Mouse (Mus musculus): Measurements from ENCODE around the gene Mamstr. TPM values are rescaled to one million over a fixed set of nuclear protein-coding genes. Genes with fewer than 3 reads are reported as not detected.

Gene Mamstr
- total RNA-seq, 2 experiments from 2014 or later: 1.2 to 2.2 TPM

GRCm38 (mm10) chr7:45681046-45681736, 41.4 kb downstream of the Mamstr start:
- DNase-seq (ENCODE audit: extremely low spot score in 1 of 2, low spot score in 2 of 2): no peak
- intact Hi-C loops (cut with DNase I): loop anchor here (5.0 to 10.0 kb wide), 3 partner anchors 39 to 206 kb away; partner anchors contain the start of gene Rasip1

- DNase-seq (ENCODE audit: extremely low spot score in 1 of 2, low spot score in 2 of 2): peak; percentile 80 to 92
- intact Hi-C loops (cut with DNase I): loop anchor here (5.0 to 10.0 kb wide), 3 partner anchors 40 to 208 kb away; partner anchors contain the start of gene Rasip1
Observed at GRCm38 (mm10) chr7:45682144-45683126, 42.7 kb downstream of the Mamstr start.

DNA sequence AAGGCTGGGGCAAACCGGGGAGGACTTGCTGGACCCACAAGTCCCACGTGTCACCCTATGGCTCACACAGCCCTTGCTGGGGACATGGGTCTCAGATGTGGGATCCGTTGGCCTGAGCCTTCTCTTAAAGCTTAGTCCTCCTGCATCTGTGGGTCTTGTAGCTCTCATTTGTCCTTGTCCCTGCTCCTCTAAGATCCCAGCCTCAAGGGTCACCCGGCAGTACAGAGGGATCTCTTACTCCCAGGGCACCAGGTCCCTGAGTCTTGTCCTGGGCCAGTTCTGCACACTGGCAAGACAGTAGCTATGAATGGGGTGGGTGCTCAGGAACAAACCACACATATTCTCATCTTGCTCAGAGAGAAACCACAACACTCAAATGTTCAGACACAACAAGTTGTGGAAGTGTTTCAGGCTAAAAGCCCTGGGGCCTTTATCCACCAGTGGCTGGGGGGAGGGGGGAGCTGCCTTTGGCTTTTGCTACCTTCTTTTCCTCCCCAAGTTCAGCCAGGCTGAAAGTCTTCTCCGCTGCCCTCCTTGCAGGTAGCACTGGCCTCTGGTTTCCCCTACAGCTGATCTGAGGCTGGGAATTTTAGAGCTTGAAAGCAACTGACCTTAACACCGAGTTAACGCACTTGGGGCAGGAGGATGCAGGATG, 43.7 kb downstream of the Mamstr start, which contains the start of gene Ntn5:
Gene Ntn5, plus strand, starts transcription at position 627 of the 655 bp plus-strand sequence.
- no peak for DNase-seq (ENCODE audit: extremely low spot score in 1 of 2, low spot score in 2 of 2)
- intact Hi-C loops (cut with DNase I): loop anchor here (5.0 to 10.0 kb wide), 3 partner anchors 41 to 209 kb away; partner anchors contain the start of gene Rasip1

DNA sequence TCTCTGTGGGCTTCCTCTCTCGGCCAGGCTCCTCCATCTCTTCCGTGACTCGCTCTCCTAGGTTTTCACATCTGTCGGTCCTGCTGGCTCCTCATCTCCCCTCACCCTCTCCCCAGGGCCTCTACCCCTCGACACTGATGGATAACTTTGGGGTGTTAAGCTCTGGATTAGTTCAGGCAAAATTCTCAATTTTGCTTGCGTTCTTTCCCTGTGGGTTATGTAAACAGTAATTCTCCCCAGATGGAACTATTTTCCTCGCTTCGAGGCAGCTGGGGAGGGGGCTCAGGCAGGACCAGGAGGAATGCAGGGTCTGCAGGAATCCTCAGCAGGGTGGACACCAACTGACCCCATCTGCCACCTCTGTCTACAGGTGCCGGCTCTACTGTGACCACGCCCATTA, 46.0 kb downstream of the Mamstr start:
- DNase-seq (ENCODE audit: extremely low spot score in 1 of 2, low spot score in 2 of 2): no peak
- intact Hi-C loops (cut with DNase I): loop anchor here (10.0 kb wide), 1 partner anchor 211 kb away; no protein-coding TSS in a partner anchor

GRCm38 (mm10) chr7:45686841-45687240, 47.1 kb downstream of the Mamstr start:
- intact Hi-C loops (cut with DNase I): loop anchor here (10.0 kb wide), 1 partner anchor 212 kb away; no protein-coding TSS in a partner anchor
- DNase-seq (ENCODE audit: extremely low spot score in 1 of 2, low spot score in 2 of 2): no peak

- intact Hi-C loops (cut with DNase I): loop anchor here (10.0 kb wide), 1 partner anchor 214 kb away; no protein-coding TSS in a partner anchor
- DNase-seq (ENCODE audit: extremely low spot score in 1 of 2, low spot score in 2 of 2): no peak
Observed at GRCm38 (mm10) chr7:45689099-45689498, 49.3 kb downstream of the Mamstr start.

GRCm38 (mm10) chr7:45689800-45690199, 50.0 kb downstream of the Mamstr start:
- DNase-seq (ENCODE audit: extremely low spot score in 1 of 2, low spot score in 2 of 2): no peak
- intact Hi-C loops (cut with DNase I): loop anchor here (5.0 to 10.0 kb wide), 2 partner anchors 82 to 215 kb away; no protein-coding TSS in a partner anchor

DNA sequence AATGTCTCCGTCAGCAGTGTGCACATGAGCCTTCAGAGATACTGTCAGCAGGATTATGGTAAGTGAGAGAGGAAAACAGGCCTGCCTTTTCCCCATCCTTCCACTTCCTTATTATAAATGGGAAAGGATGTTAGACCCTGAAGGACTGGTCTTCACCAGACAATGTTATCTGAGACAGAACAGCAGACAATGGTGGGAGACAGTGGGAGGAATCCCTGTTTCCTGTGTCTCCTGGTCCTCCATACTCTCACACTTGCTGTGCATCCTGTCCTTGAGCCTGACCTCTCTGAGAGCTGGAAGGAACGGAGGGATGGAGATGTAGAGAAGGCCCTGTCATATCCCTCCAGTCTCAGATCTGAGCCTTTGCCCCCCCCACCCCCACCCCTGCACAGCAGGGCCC, 52.6 kb downstream of the Mamstr start:
- intact Hi-C loops (cut with DNase I): loop anchor here (5.0 kb wide), 1 partner anchor 85 kb away; no protein-coding TSS in a partner anchor
- no peak for DNase-seq (ENCODE audit: extremely low spot score in 1 of 2, low spot score in 2 of 2)

- intact Hi-C loops (cut with DNase I): loop anchor here (5.0 kb wide), 1 partner anchor 87 kb away; no protein-coding TSS in a partner anchor
- DNase-seq (ENCODE audit: extremely low spot score in 1 of 2, low spot score in 2 of 2): peak in 1 of 2 experiments; percentile 36
Observed at GRCm38 (mm10) chr7:45693921-45694591, 54.3 kb downstream of the Mamstr start, which contains the start of gene Sec1. TSS of gene Sec1 (minus strand) at chr7:45694402.

GRCm38 (mm10) chr7:45695098-45695497, 55.3 kb downstream of the Mamstr start:
- intact Hi-C loops (cut with DNase I): no loop called here
- DNase-seq (ENCODE audit: extremely low spot score in 1 of 2, low spot score in 2 of 2): no peak

Other genes starting within 250 kb of the Mamstr start
- 100 to 1,000 TPM; 352 to 384 TPM for gene Snrnp70, start 244.2 kb upstream of the Mamstr start, total RNA-seq (2021)
- gene Kcna7, start 234.3 kb upstream of the Mamstr start, total RNA-seq (2021): not detected
- gene Ntf5, start 226.3 kb upstream of the Mamstr start, total RNA-seq (2021): not detected
- not detected for gene Lhb, start 219.2 kb upstream of the Mamstr start, total RNA-seq (2021)
- 10 to 100 TPM; 16.9 to 17.3 TPM for gene Gys1, start 205.1 kb upstream of the Mamstr start, total RNA-seq (2021)
- gene Ruvbl2, start 201.9 kb upstream of the Mamstr start, total RNA-seq (2021): 10 to 100 TPM; 31.3 to 41.1 TPM
- gene Ftl1, start 180.1 kb upstream of the Mamstr start, total RNA-seq (2021): 100 to 1,000 TPM; 445 to 456 TPM
- 10 to 100 TPM; 86.0 to 93.8 TPM for gene Bax, start 173.1 kb upstream of the Mamstr start, total RNA-seq (2021)
- not detected for gene Tulp2, start 158.1 kb upstream of the Mamstr start, total RNA-seq (2021)
- gene Gm45808, start 153.2 kb upstream of the Mamstr start, total RNA-seq (2021): not detected
- 1 to 10 TPM; 3.0 to 3.1 TPM for gene Dhdh, start 151.2 kb upstream of the Mamstr start, total RNA-seq (2021)
- 100 to 1,000 TPM; 114 to 127 TPM for gene Nucb1, start 129.6 kb upstream of the Mamstr start, total RNA-seq (2021)
- 10 to 100 TPM; 25.5 to 28.5 TPM for gene Ppp1r15a, start 113.7 kb upstream of the Mamstr start, total RNA-seq (2021)
- 1 to 10 TPM; 1.3 to 2.7 TPM for gene Plekha4, start 113.6 kb upstream of the Mamstr start, total RNA-seq (2021)
- gene Hsd17b14, start 85.1 kb upstream of the Mamstr start, total RNA-seq (2021): under 1 TPM in 1 of 2 experiments, not detected in 1; 0.93 TPM
- 10 to 100 TPM; 20.9 to 21.8 TPM for gene Bcat2, start 69.8 kb upstream of the Mamstr start, total RNA-seq (2021)
- gene Fgf21, start 24.5 kb upstream of the Mamstr start, total RNA-seq (2021): not detected
- under 1 TPM; 0.13 to 0.30 TPM for gene Fut1, start 22.7 kb upstream of the Mamstr start, total RNA-seq (2021)
- not detected for gene Izumo1, start 18.2 kb upstream of the Mamstr start, total RNA-seq (2021)
- 10 to 100 TPM; 15.1 to 15.8 TPM for gene Rasip1, start 12.5 kb upstream of the Mamstr start, total RNA-seq (2021)
- gene Fut2, start 26.4 kb downstream of the Mamstr start, total RNA-seq (2021): under 1 TPM; 0.18 to 0.24 TPM
- under 1 TPM; 0.45 to 0.47 TPM for gene Ntn5, start 44.0 kb downstream of the Mamstr start, total RNA-seq (2021)
- gene Sec1, start 54.4 kb downstream of the Mamstr start, total RNA-seq (2021): under 1 TPM; 0.34 to 0.39 TPM
- gene Car11, start 59.9 kb downstream of the Mamstr start, total RNA-seq (2021): 100 to 1,000 TPM; 152 to 154 TPM
- gene Dbp, start 65.1 kb downstream of the Mamstr start, total RNA-seq (2021): 10 to 100 TPM; 40.9 to 51.0 TPM
- 100 to 1,000 TPM; 437 to 456 TPM for gene Rpl18, start 75.5 kb downstream of the Mamstr start, total RNA-seq (2021)
- 10 to 100 TPM; 23.0 to 24.6 TPM for gene Sphk2, start 78.0 kb downstream of the Mamstr start, total RNA-seq (2021)
- gene Fam83e, start 81.2 kb downstream of the Mamstr start, total RNA-seq (2021): under 1 TPM; 0.26 to 0.39 TPM
- not detected for gene Spaca4, start 85.8 kb downstream of the Mamstr start, total RNA-seq (2021)
- 100 to 1,000 TPM; 268 to 281 TPM for gene Lmtk3, start 143.8 kb downstream of the Mamstr start, total RNA-seq (2021)
- gene Sult2b1, start 144.7 kb downstream of the Mamstr start, total RNA-seq (2021): 10 to 100 TPM in 1 of 2 experiments, 1 to 10 TPM in 1; 9.7 to 11.5 TPM
- gene Cyth2, start 174.6 kb downstream of the Mamstr start, total RNA-seq (2021): 100 to 1,000 TPM; 229 to 242 TPM
- gene Kcnj14, start 184.8 kb downstream of the Mamstr start, total RNA-seq (2021): 1 to 10 TPM; 1.6 to 1.8 TPM
- 10 to 100 TPM; 27.5 to 29.2 TPM for gene Grwd1, start 191.0 kb downstream of the Mamstr start, total RNA-seq (2021)
- 100 to 1,000 TPM; 101 to 103 TPM for gene Kdelr1, start 232.8 kb downstream of the Mamstr start, total RNA-seq (2021)
- gene Grin2d, start 238.4 kb downstream of the Mamstr start, total RNA-seq (2021): 10 to 100 TPM; 35.6 to 36.4 TPM